Mouse (Mus musculus): ENCODE measurements at regions not wholly inside any gene's neighbourhood (a gene's known extent, or its start where the extent isn't known, plus 50 kb on each side); places are given as distances from the start of the nearest gene placed in this dataset.
A peak's percentile ranks its signal among the peaks of the same experiment; 100 is the strongest.

DNA sequence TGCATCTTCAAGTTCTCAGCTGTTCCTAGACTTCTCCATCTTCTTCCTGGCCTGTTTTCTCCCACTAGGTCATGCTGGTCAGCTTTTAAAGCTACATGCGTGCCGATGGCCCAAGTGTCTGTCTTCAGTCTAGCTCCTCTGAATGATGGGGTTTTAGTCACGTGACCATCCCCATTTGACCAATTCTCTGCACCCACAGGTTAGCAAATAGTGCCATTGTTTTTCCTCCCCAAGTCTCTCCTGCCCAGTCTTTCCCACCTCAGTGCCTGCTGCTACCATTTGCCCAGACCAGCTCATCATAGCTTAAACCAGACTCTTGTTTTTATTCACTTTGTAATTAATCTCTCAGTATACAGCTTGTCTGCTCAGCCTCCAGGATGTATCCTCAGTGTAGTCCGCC is 62.3 kb downstream of the Zfp706 start:
- DNase-seq (ENCODE audit: low read depth, low spot score): no peak

GRCm38 (mm10) chr15:36944556-36945171 is 62.9 kb downstream of the Zfp706 start:
- DNase-seq (ENCODE audit: low read depth, low spot score): peak; percentile 46

DNA sequence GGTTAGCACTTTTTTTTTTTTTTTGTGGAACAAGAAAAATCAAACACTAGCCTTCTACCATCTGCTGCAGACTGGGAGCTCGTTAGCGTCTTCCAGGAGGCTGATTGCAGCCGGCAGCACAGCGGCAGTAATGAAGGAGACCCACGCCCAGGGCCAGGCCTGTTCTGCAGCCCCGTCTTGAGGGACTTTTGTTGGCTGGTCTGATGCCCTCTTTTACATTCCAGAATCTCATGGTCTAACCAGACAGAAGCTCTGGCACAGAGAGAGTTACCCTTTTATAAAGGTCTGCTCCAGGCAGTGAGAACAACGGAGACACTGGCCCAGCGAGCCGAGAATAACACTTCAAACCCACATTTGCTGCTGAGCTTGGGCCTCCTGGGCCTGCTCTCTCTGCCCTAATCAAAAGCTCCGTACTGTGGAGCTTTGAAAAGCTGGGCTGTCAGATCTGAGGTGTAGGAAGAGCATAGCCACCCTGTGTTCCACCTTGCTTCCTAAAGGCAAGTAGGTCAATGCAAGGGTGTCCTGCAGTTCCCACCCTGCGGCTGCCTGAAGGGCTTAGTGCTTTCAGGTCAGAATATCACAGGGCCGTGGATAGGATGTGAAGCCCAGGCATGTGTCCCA is 64.0 kb downstream of the Zfp706 start:
- peak; percentile 75 for DNase-seq (ENCODE audit: low read depth, low spot score)

DNA sequence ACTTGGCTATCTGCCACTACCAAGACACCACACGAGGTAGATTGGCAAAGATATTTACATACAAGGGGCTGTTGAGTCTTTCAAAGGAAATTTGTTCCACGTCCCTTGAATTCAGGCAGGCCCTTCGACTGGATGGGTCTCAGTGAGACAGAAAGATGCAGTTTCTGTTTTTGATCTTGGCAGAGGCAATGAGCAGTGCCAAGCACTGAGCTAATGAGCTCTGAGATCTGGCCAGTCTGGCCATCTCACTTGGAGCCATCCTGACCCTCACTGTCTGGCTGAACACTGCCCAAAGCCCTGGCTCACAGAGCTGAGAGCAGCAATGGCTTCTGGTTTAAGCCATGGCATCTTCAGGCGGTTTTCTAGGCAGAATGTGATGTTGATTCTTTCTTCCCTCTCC is 65.3 kb downstream of the Zfp706 start:
- DNase-seq (ENCODE audit: low read depth, low spot score): peak; percentile 93

GRCm38 (mm10) chr15:36941741-36942140 is 65.8 kb downstream of the Zfp706 start:
- DNase-seq (ENCODE audit: low read depth, low spot score): peak; percentile 70

- no peak for DNase-seq (ENCODE audit: low read depth, low spot score)
Observed at GRCm38 (mm10) chr15:36939608-36940007, 68.0 kb downstream of the Zfp706 start.

DNA sequence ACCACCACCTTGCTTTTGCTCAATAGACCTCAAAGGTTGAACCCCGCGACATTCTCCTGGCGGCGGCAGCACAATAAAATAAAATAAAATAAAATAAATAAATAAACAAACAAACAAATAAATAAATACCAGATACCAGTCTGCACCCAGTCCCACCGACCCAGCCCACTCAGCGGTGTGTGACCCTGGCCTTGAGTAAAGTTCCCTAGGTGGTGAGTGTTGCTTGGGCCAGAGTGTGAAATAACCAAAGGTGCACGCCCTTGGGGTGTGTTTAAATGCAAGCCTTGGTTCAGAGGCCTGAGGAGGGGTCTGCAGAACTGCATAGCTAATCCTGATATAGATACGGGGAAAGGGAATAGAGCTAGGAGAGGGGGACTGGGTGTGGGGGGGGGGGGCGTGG is 68.4 kb downstream of the Zfp706 start:
- DNase-seq (ENCODE audit: low read depth, low spot score): no peak

- DNase-seq (ENCODE audit: low read depth, low spot score): peak; percentile 98
Observed at GRCm38 (mm10) chr15:36938511-36939150, 68.9 kb downstream of the Zfp706 start.

GRCm38 (mm10) chr15:36937757-36938498 is 69.6 kb downstream of the Zfp706 start:
- DNase-seq (ENCODE audit: low read depth, low spot score): peak; percentile 83

DNA sequence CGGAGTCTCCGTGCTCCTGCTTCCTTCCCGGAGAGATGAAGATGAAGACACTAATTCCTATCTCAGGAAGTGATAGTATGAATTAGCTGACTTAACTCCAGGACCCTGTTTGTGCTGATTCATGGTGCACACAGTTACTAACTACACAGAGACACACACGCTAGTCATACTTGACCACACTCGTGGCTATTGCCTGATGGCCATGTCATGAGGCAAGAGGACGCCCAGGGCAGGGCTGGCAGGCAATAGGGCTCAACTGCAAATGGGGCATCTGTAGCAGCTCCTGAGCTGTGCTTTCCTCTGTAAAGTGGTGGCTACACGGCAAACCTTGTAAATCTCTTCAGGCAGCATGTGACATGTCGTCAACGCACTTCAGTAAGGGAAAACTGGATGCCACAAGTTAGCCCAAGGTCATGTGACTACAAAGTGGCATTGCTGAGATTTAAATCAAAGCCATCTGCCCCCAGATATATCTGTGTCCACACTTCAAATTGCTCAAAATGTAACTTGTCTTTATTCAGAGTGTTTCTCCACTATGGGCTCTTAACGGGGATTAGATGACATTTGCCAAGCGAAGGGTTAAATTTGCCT is 70.4 kb downstream of the Zfp706 start:
- DNase-seq (ENCODE audit: low read depth, low spot score): no peak

GRCm38 (mm10) chr15:36934801-36935200 is 72.8 kb downstream of the Zfp706 start:
- no peak for DNase-seq (ENCODE audit: low read depth, low spot score)

- DNase-seq (ENCODE audit: low read depth, low spot score): no peak
Observed at GRCm38 (mm10) chr15:36933581-36933991, 74.0 kb downstream of the Zfp706 start.

DNA sequence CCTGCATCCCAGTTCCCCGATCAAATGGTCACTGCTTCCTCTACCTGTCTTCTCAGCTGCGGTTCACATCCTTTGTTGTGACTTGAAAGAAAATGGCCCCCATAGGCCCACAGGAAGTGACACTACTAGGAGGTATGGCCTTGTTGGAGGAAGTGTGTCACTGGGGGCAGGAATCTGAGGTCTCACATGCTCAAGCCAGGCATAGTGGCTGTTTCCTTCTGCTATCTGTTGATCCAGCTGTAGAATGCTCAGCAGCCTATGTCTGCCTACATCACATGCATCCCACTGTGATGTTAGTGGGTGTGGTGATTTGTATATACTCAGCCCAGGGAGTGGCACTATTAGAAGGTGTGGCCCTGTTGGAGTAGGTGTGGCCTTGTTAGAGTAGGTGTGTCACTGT is 76.1 kb downstream of the Zfp706 start:
- no peak for DNase-seq (ENCODE audit: low read depth, low spot score)

DNA sequence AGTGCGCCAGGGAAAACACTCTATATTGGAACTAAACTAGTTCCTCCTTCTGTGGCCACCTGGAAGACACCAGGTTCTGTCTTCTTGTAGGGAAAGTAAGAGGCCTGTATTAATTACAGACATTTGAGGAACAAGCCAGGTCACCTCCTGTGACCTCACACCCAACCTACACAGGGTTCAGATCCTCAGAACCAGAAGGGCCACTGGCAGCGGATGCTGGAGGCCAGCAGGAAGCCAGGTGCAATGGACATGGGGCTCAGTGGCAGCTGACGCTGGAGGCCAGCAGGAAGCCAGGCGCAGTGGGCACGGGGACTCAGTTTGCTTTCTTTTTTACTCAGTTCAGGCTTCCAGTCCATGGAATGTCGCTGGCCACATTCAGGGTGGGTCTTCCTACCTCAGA is 77.1 kb downstream of the Zfp706 start:
- DNase-seq (ENCODE audit: low read depth, low spot score): no peak

DNA sequence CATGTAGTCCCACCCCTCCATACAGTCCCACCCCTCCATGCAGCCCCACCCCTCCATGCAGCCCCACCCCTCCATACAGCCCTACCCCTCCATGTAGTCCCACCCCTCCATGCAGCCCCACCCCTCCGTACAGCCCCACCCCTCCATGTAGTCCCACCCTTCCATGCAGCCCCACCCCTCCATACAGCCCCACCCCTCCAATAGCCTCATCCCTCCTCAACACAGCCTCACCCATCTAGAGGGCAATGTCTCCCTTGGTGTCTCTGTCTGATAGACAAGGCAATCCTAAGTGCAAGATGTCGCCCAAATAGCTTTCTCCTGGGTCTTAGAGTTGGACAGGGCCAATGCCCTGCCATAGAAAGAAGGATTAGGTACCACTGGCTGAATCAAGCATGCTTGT is 77.8 kb downstream of the Zfp706 start:
- no peak for DNase-seq (ENCODE audit: low read depth, low spot score)

- no peak for DNase-seq (ENCODE audit: low read depth, low spot score)
Observed at GRCm38 (mm10) chr15:36929088-36929487, 78.5 kb downstream of the Zfp706 start.

DNA sequence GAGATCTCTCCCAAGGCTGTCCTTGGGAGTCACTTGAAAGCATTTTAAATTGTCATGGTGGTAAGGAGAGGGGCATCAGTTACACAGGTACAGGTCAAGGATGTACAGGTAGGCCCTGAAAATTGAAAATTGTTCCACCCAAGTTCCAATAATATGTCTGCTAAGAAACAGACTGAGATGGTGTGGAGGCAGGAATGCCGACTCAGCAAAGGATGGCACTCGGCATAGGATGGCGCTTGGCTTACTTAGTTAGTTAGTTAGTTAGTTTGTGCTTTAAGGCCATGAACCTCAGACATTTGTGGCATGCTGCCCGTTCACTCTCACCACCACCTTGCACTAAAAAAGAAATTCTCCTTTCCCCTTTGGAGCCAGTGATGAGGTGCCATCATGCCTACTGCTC is 78.9 kb downstream of the Zfp706 start:
- DNase-seq (ENCODE audit: low read depth, low spot score): no peak

DNA sequence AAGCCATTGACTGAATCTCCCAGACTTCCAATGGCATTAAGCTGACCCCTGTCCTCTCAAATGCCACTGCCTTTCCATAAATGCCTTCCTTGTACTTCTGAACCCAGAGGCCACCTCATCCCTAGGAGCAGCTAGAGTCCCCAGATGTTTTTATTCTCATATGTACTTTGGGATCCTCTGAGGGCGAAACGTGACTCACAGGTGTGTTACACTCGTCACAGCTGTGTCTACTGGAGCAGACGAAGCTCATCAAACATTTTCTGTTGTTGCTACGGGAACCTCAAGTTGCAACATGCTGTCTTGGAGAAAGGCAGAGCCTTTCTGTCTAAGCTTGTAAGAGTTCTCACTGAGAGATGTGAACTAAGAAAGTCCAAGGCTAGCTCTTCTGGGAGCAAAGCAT is 80.1 kb downstream of the Zfp706 start:
- no peak for DNase-seq (ENCODE audit: low read depth, low spot score)

DNA sequence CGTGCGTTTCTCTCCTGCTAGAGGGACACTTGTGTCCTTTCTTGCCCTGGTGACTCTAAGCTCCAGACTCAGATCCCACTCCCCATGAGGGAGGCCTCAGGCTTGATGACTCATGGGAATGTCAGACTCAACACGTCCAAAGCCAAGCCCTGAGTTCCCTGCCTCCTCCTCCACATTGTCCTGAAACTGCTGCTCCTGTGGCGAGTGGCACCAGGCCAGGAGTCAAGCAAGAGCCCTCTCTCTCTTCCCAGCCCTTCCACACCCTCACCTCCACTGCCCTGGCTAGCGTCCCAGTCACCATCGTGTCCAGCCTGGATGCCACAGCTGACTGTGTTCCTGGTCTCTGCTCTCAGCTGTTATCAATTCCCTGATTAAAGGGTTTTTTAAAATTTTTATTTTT is 83.4 kb downstream of the Zfp706 start:
- peak; percentile 72 for DNase-seq (ENCODE audit: low read depth, low spot score)

DNA sequence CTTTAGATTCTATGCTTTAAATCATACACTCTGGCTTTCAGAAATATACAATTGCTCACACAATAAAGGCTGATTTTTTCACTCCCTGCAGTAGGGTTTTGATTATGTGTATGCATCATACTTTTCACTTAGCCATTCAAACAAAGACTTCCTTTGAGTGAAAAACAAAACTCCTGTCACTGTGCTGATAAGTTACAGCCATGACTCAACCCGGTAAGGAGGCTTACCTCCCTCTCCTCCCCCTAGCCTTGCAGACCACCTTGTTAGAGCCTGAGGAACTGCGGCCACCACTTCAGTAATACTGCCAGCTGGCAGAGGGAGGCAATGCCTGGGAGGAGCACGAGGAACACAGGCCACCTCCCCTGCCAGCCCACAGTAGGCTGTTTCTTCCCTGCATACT is 86.2 kb downstream of the Zfp706 start:
- no peak for DNase-seq (ENCODE audit: low read depth, low spot score)

GRCm38 (mm10) chr15:36920886-36921285 is 86.7 kb downstream of the Zfp706 start:
- no peak for DNase-seq (ENCODE audit: low read depth, low spot score)

- DNase-seq (ENCODE audit: low read depth, low spot score): peak; percentile 39
Observed at GRCm38 (mm10) chr15:36919704-36920103, 87.9 kb downstream of the Zfp706 start.
